Mouse (Mus musculus) midbrain, embryonic 11.5 days (tissue): ENCODE measurements around the gene Lzts3. TPM values are rescaled to one million over a fixed set of nuclear protein-coding genes. Genes with fewer than 3 reads are reported as not detected.
"Not testable (repeated sequence)": the region's sequence is repeated elsewhere in the genome, so short reads cannot be mapped to it uniquely, and the experiment has no call there.

Experiments
- ATAC-seq: fragments of 200-750 bp; cut with Nextera tagmentation; 2 replicates; pipeline ENCODE4 v1.8.0; 2017; ENCODE audit warnings: moderate TSS enrichment, moderate library complexity; ENCODE audit not compliant: low FRiP score
- DNase-seq: peaks from one replicate; pipeline ENCODE4 v3.0.0; 2015; ENCODE audit warnings: low spot score; ENCODE audit errors: missing footprints
- H3K27ac ChIP-seq: fragments of 300-500 bp; sonication (generic); 2 replicates; pipeline ENCODE4 v1.5.1; 2014; ENCODE audit warnings: low read depth, low read length
- H3K27me3 ChIP-seq: fragments of 300-500 bp; sonication (generic); 2 replicates; pipeline ENCODE4 v1.6.1; 2014; ENCODE audit warnings: mild to moderate bottlenecking, low read length, moderate library complexity, mixed read lengths; ENCODE audit not compliant: control insufficient read depth, insufficient read depth
- H3K36me3 ChIP-seq: fragments of 300-500 bp; sonication (generic); 2 replicates; pipeline ENCODE4 v1.6.1; 2014; ENCODE audit warnings: mild to moderate bottlenecking, low read length, moderate library complexity, mixed read lengths; ENCODE audit not compliant: control insufficient read depth, insufficient read depth
- H3K4me1 ChIP-seq: fragments of 300-500 bp; sonication (generic); 2 replicates; pipeline ENCODE4 v1.6.1; 2014; ENCODE audit warnings: low read length; ENCODE audit not compliant: control insufficient read depth, insufficient read depth
- H3K4me2 ChIP-seq: fragments of 300-500 bp; sonication (generic); 2 replicates; pipeline ENCODE4 v1.6.1; 2014; ENCODE audit warnings: mild to moderate bottlenecking, moderate library complexity
- H3K4me3 ChIP-seq: fragments of 300-500 bp; sonication (generic); 2 replicates; pipeline ENCODE4 v1.5.1; 2014; ENCODE audit warnings: low read depth, low read length
- H3K9ac ChIP-seq: fragments of 300-500 bp; sonication (generic); 2 replicates; pipeline ENCODE4 v1.6.1; 2014; ENCODE audit warnings: low read length
- H3K9me3 ChIP-seq: fragments of 300-500 bp; sonication (generic); 2 replicates; pipeline ENCODE4 v1.6.1; 2016; ENCODE audit warnings: low read length; ENCODE audit not compliant: control insufficient read depth
- WGBS: fragments of 180-500 bp; shearing (Covaris S2); extraction: QIAGEN DNeasy Blood & Tissue Kit; methylation state at CpG from one replicate; pipeline ENCODE4 v1.1.7; 2014; 5-methylcytosine and 5-hydroxymethylcytosine counted together
- polyA plus RNA-seq: library from polyadenylated mRNA; unstranded; fragments of >200 nt; fragmentation: Nextera tagmentation; extraction: Ambion mirVana; gene quantifications from 2 replicates; pipeline ENCODE4 v1.2.1, GENCODE M21; 2014

Lzts3 gene
- polyA plus RNA-seq, 1 experiment from 2014 or later = 1.1 TPM

DNA sequence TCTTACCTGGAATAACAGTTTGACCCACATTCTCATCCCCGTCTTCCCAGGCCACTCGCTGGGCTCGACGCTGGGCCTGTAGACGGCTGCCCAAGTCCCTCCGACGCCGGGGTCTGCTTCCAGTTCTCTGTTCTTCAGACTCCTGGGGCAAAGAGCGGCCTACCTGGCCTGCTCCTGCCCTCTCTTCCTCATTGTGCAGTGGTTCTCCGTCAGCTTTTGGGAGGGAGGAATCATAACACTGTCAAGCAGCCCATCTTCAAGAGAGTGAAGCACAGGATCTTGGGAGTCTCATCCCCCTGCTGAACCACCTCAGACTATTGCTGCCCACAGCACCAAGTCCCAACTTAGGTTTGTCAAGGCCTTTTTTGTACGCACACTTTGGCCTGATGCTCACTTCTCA is 20.7 kb upstream of the Lzts3 start:
- ATAC-seq (no peak), DNase-seq (peak; percentile 31)
- peaks cover 4% of the 10 kb centered on the region; the same call in 1 of the 2 replicates for H3K36me3 ChIP-seq
- no peak overlapping the region for H3K27ac ChIP-seq
- H3K9ac ChIP-seq = peak overlapping the region; percentile 86
- H3K9me3 ChIP-seq = no peaks in the 10 kb centered on the region
- peaks cover 15% of the 10 kb centered on the region for H3K4me1 ChIP-seq
- 89% methylated on average over 11 of the region's 11 CpGs for WGBS
- H3K27me3 ChIP-seq = no peaks in the 10 kb centered on the region
- no peak overlapping the region for H3K4me3 ChIP-seq
- peak overlapping the region; percentile 48 for H3K4me2 ChIP-seq

DNA sequence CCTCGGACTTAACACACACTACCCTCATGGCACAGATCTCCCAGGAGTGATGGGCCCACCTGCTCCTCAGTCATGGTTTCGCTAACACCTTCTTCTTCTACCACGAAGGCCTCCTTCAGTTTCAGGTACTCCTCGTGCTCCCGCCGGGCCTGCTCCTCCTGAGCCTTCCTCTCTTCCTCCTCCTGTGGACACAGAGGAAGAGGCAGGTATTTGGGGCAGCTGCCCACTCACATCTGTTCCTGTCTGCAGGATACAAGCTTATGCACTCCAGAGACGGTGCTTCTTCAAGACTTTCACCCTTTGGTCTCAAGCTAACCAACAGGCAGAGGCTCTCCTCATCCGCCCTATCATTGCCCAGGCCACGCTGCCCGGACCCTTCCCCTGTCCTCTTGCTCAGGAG is 15.9 kb upstream of the Lzts3 start:
- Histone ChIP-seq H3K27ac (no peak overlapping the region), H3K36me3 (peaks cover 12% of the 10 kb centered on the region; the same call in 1 of the 2 replicates), H3K27me3 (no peaks in the 10 kb centered on the region), H3K4me2 (no peak overlapping the region), H3K4me1 (peaks cover 6% of the 10 kb centered on the region), H3K9me3 (no peaks in the 10 kb centered on the region), H3K4me3 (no peak overlapping the region), H3K9ac (no peak overlapping the region)
- 95% methylated on average over 10 of the region's 10 CpGs for WGBS
- DNase-seq (no peak), ATAC-seq (no peak)

DNA sequence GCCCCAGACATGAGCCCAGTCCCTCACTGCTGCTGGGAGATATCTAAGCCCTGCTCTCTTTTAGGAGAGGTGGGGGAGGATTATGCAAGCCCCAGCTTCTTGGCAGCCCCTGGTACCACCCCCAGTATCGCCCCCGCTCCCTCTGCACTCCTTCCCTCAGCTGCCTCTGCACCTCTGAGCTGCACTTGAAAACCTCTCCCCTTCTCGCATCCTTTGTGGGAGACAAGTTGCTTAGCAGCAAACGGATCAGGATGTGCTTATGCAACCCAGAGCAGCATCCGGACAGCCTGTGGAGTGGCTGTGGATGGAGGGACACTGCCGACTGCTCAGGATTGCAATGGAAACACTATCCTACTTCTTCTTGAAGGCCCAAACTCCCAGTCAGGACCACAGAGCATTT is 14.9 kb upstream of the Lzts3 start:
- Histone ChIP-seq H3K9ac (no peak overlapping the region), H3K4me1 (0 out of 2 replicates have a peak, but pooled peaks cover under 1% of the 10 kb centered on the region), H3K36me3 (peaks cover 12% of the 10 kb centered on the region; the same call in 1 of the 2 replicates), H3K9me3 (no peaks in the 10 kb centered on the region), H3K27ac (no peak overlapping the region), H3K4me3 (no peak overlapping the region), H3K27me3 (no peaks in the 10 kb centered on the region), H3K4me2 (no peak overlapping the region)
- peak; percentile 28 for DNase-seq
- WGBS = 81% methylated on average over 6 of the region's 6 CpGs
- ATAC-seq = no peak

DNA sequence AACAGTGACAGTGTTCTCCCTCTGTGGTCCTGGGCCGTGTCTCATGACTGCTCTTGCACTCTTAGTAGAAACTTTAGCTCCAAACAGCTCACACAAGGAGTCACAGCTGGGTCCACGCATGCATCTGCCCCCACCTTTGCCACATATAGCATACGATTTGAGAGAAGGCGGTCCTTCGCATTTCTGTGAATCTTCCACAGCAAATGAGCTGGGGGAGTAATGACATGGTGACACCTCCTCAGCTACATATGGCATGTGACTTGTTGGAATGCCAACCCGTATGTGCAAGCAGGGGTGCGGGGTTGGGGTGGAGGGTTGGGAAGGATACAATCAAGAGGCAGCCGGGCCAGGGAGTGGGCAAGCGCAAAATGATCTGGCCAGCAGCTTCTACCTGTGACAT is 13.9 kb upstream of the Lzts3 start:
- no peaks in the 10 kb centered on the region for H3K4me1 ChIP-seq
- ATAC-seq = no peak
- no peak overlapping the region for H3K9ac ChIP-seq
- H3K4me2 ChIP-seq = no peak overlapping the region
- WGBS = 93% methylated on average over 9 of the region's 9 CpGs
- no peak overlapping the region for H3K27ac ChIP-seq
- DNase-seq = no peak
- no peak overlapping the region for H3K4me3 ChIP-seq
- H3K36me3 ChIP-seq = peaks cover 10% of the 10 kb centered on the region; the same call in 1 of the 2 replicates
- no peaks in the 10 kb centered on the region for H3K27me3 ChIP-seq
- H3K9me3 ChIP-seq = no peaks in the 10 kb centered on the region

DNA sequence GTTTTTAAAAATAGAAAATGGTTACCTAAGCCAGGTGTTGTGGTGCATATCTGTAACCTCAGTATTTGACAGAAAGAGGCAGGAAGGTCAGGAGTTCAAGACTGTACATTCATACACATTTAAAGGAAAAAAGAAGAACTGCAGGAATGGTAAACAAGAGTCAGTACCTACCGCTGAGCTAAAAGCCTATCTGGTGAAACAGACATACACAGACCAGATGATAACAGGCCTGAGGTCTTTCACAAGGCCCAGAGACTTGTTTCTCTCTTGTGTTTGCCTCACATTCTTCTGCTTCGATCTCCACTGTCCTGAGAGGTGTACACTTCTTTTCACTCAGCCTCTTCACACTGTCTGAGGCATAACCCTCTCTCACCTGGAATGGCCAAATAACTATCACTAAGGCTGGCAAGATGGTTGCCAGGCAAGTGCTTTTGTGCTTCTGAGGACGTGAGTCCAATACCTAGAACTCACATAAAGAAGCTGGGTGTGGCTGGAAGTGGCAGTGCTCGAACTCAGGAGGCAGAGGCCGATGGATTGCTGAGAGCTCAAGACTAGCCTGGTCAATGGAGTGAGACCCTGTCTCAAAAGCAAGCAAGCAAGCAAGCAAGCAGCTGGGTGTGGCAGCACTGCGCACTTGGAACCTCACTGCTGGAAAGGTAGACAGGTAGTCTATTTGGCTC is 13.2 kb upstream of the Lzts3 start:
- no peak overlapping the region for H3K9ac ChIP-seq
- H3K27me3 ChIP-seq = no peaks in the 10 kb centered on the region
- H3K36me3 ChIP-seq = peaks cover 10% of the 10 kb centered on the region; the same call in 1 of the 2 replicates
- 90% methylated on average over 6 of the region's 6 CpGs for WGBS
- DNase-seq (no peak), ATAC-seq (no peak)
- no peak overlapping the region for H3K4me3 ChIP-seq
- no peaks in the 10 kb centered on the region for H3K4me1 ChIP-seq
- H3K9me3 ChIP-seq = no peaks in the 10 kb centered on the region
- H3K4me2 ChIP-seq = no peak overlapping the region
- H3K27ac ChIP-seq = no peak overlapping the region

DNA sequence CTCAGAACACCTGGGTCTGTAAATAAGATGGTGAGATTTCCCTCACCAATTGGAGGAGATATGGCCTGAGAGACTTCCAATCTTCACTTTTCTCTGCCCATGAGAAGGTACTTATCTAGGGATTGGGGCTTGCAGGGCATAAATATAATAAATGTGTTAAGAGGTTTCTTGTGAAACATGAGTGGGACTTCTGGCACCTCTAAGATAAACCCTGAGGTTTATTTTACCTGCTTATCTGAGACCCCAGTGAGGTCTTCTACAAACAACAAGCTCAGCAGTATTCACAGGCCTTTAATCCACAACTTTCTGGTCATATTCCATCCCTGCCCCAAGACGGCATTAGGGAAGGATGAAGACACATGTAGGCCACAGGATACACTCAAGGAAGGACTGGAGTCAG is 11.2 kb upstream of the Lzts3 start:
- no peak for ATAC-seq
- Histone ChIP-seq H3K27me3 (no peaks in the 10 kb centered on the region), H3K4me3 (no peak overlapping the region), H3K9me3 (no peaks in the 10 kb centered on the region), H3K9ac (no peak overlapping the region), H3K36me3 (peaks cover 10% of the 10 kb centered on the region; the same call in 1 of the 2 replicates), H3K27ac (no peak overlapping the region), H3K4me1 (no peaks in the 10 kb centered on the region), H3K4me2 (no peak overlapping the region)
- WGBS = 79% methylated on average over 1 of the region's 1 CpGs
- peak; percentile 77 for DNase-seq

DNA sequence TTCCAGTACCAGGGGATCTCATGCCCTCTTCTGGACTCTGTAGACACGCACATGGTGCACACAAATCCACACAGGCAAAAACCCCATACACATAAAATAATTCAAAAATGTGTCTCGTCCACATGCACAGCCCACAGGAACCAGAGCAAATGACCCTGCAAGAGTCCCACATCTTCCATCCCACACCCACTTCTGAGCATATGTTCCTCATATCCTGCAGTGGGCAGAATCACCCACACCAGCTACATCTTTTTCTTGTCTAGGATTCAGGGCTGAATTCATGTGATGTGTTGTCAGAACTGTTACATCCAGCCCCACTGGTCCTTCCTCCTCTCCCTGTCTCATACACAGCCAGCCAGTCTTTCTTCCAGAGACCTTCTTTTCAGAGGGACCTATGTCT is 10.7 kb upstream of the Lzts3 start:
- peaks cover 7% of the 10 kb centered on the region; the same call in 1 of the 2 replicates for H3K36me3 ChIP-seq
- 90% methylated on average over 2 of the region's 2 CpGs for WGBS

DNA sequence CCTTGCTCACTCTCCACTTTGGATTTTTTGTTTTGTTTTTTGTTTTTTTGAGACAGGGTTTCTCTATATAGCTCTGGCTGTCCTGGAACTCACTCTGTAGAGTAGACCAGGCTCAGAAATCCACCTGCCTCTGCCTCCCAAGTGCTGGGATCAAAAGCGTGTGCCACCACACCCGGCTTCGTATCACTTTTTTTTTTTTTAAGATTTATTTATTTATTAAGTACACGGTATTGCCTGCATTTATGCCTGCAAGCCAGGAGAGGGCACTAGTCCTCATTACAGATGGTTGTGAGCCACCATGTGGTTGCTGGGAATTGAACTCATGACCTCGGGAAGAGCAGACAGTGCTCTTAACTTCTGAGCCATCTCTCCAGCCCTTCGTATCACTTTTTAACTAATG is 6.4 kb upstream of the Lzts3 start:
- not testable (repeated sequence) for H3K9ac ChIP-seq, H3K27ac ChIP-seq, H3K27me3 ChIP-seq, H3K36me3 ChIP-seq, H3K4me2 ChIP-seq, H3K9me3 ChIP-seq, ATAC-seq, H3K4me3 ChIP-seq, H3K4me1 ChIP-seq, DNase-seq
- WGBS = 83% methylated on average over 6 of the region's 6 CpGs

More for the DNA sequence above, 10.7 kb upstream of the Lzts3 start:
- no peaks in the 10 kb centered on the region for H3K4me1 ChIP-seq
- no peak overlapping the region for H3K9ac ChIP-seq
- ATAC-seq = no peak
- no peak for DNase-seq
- no peak overlapping the region for H3K4me2 ChIP-seq
- no peak overlapping the region for H3K27ac ChIP-seq
- H3K27me3 ChIP-seq = no peaks in the 10 kb centered on the region
- no peak overlapping the region for H3K4me3 ChIP-seq
- H3K9me3 ChIP-seq = no peaks in the 10 kb centered on the region

DNA sequence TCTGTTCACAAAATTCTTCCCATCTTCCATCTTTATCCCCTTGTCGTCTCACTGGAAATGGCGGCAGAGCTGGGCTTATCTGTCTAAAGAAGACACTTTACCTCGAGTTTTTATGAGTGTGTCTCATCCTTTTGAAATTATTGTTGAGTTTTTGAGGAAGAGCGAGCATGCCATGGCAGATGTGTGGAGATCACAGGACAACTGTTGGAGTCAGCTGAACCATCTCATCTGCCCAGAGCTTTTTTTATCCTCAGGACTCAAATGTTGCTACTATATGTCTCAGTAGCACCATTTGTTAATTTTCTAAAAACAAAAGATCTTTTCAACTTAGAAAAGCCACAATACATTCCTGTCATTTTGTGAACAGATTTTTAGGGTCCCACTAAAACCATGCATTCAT is 2.6 kb upstream of the Lzts3 start:
- peaks cover 4% of the 10 kb centered on the region; the same call in 1 of the 2 replicates for H3K4me1 ChIP-seq
- H3K9ac ChIP-seq = no peak overlapping the region
- H3K27me3 ChIP-seq = no peaks in the 10 kb centered on the region
- DNase-seq = no peak
- H3K4me2 ChIP-seq = no peak overlapping the region
- H3K36me3 ChIP-seq = no peaks in the 10 kb centered on the region
- no peak for ATAC-seq
- 87% methylated on average over 4 of the region's 4 CpGs for WGBS
- no peak overlapping the region for H3K4me3 ChIP-seq
- H3K9me3 ChIP-seq = no peaks in the 10 kb centered on the region
- H3K27ac ChIP-seq = no peak overlapping the region
